Mouse (Mus musculus): Measurements from ENCODE around the gene Rnf167. TPM values are rescaled to one million over a fixed set of nuclear protein-coding genes. Genes with fewer than 3 reads are reported as not detected.

Rnf167 gene
- total RNA-seq, 2 experiments from 2014 or later: 86.9 to 87.6 TPM

Other genes starting within 250 kb of the Rnf167 start
- 10 to 100 TPM; 32.8 to 34.3 TPM for gene Pelp1, start 237.2 kb upstream of the Rnf167 start, total RNA-seq (2021)
- 100 to 1,000 TPM in 1 of 2 experiments, 10 to 100 TPM in 1; 90.7 to 104 TPM for gene Arrb2, start 214.6 kb upstream of the Rnf167 start, total RNA-seq (2021)
- gene Med11, start 195.3 kb upstream of the Rnf167 start, total RNA-seq (2021): 10 to 100 TPM; 15.5 to 17.4 TPM
- under 1 TPM; 0.37 to 0.42 TPM for gene Zmynd15, start 187.8 kb upstream of the Rnf167 start, total RNA-seq (2021)
- 1 to 10 TPM in 1 of 2 experiments, under 1 TPM in 1; 0.62 to 1.1 TPM for gene Cxcl16, start 187.3 kb upstream of the Rnf167 start, total RNA-seq (2021)
- gene Tm4sf5, start 142.0 kb upstream of the Rnf167 start, total RNA-seq (2021): under 1 TPM; 0.47 to 0.61 TPM
- gene Vmo1, start 132.6 kb upstream of the Rnf167 start, total RNA-seq (2021): not detected
- not detected for gene Gltpd2, start 128.0 kb upstream of the Rnf167 start, total RNA-seq (2021)
- gene Psmb6, start 121.9 kb upstream of the Rnf167 start, total RNA-seq (2021): 100 to 1,000 TPM; 178 to 211 TPM
- gene Gm40193, start 114.3 kb upstream of the Rnf167 start, total RNA-seq (2021): not detected
- gene Pld2, start 107.2 kb upstream of the Rnf167 start, total RNA-seq (2021): 10 to 100 TPM; 16.2 to 18.9 TPM
- gene Mink1, start 84.4 kb upstream of the Rnf167 start, total RNA-seq (2021): 100 to 1,000 TPM; 434 to 488 TPM
- gene 4930544D05Rik, start 31.4 kb upstream of the Rnf167 start, total RNA-seq (2021): under 1 TPM in 1 of 2 experiments, not detected in 1; 0.66 TPM
- gene Chrne, start 28.0 kb upstream of the Rnf167 start, total RNA-seq (2021): under 1 TPM in 1 of 2 experiments, not detected in 1; 0.44 TPM
- not detected for gene Gp1ba, start 8.1 kb upstream of the Rnf167 start, total RNA-seq (2021)
- gene Slc25a11, start 244 bp downstream of the Rnf167 start, total RNA-seq (2021): 100 to 1,000 TPM; 127 to 129 TPM
- 100 to 1,000 TPM; 376 to 385 TPM for gene Pfn1, start 7.4 kb downstream of the Rnf167 start, total RNA-seq (2021)
- 1 to 10 TPM; 7.2 to 8.2 TPM for gene Eno3, start 10.0 kb downstream of the Rnf167 start, total RNA-seq (2021)
- 10 to 100 TPM; 48.7 to 48.8 TPM for gene Spag7, start 22.2 kb downstream of the Rnf167 start, total RNA-seq (2021)
- gene Camta2, start 40.9 kb downstream of the Rnf167 start, total RNA-seq (2021): 100 to 1,000 TPM; 326 to 389 TPM
- gene Inca1, start 52.9 kb downstream of the Rnf167 start, total RNA-seq (2021): 1 to 10 TPM; 3.1 to 3.4 TPM
- gene Kif1c, start 53.3 kb downstream of the Rnf167 start, total RNA-seq (2021): 10 to 100 TPM; 71.5 to 78.9 TPM
- gene Zfp3, start 117.0 kb downstream of the Rnf167 start, total RNA-seq (2021): 10 to 100 TPM; 23.1 to 24.8 TPM
- not detected for gene Scimp, start 165.4 kb downstream of the Rnf167 start, total RNA-seq (2021)
- gene Rabep1, start 197.5 kb downstream of the Rnf167 start, total RNA-seq (2021): 100 to 1,000 TPM; 113 to 118 TPM

All from layer of hippocampus, postnatal 25 days (tissue).